Mouse (Mus musculus) heart, postnatal 36 days (tissue): ENCODE measurements around the gene Sept11. TPM values are rescaled to one million over a fixed set of nuclear protein-coding genes. Genes with fewer than 3 reads are reported as not detected.

ENCODE experiments used
- DNase-seq, 2 experiments: peaks; one replicate each; pipeline ENCODE4 v3.0.0; 2021 to 2022
- intact Hi-C: fragments of 180-260 bp; cut with DNase I; formaldehyde crosslinking; loops from one replicate; pipeline ENCODE4 v1.15.1; 2025
- total RNA-seq, 2 experiments: library from RNA; stranded (reverse); gene quantifications; 2 replicates each; pipeline ENCODE4 v1.2.3; 2021

Sept11 gene
- total RNA-seq, 2 experiments from 2014 or later, result 29.9 to 32.5 TPM

GRCm38 (mm10) chr5:93093638-93094527 is 646 bp downstream of the Sept11 start:
- DNase-seq, result peak; percentile 59 to 60
- intact Hi-C loops, result loop anchor here (2.0 to 10.0 kb wide), 6 partner anchors 27 to 589 kb away; partner anchors contain the start of genes Ccng2 and Scarb2

- no peak for DNase-seq
- intact Hi-C loops, result loop anchor here (2.0 to 10.0 kb wide), 2 partner anchors 26 to 590 kb away; partner anchors contain the start of gene Scarb2
Measured at GRCm38 (mm10) chr5:93095301-93095700, 2.1 kb downstream of the Sept11 start.

GRCm38 (mm10) chr5:93097204-93097906 is 4.1 kb downstream of the Sept11 start:
- no peak for DNase-seq
- intact Hi-C loops, result loop anchor here (10.0 kb wide), 1 partner anchor 593 kb away; the partner anchor contains the start of gene Scarb2

- DNase-seq, result no peak
- intact Hi-C loops, result loop anchor here (10.0 kb wide), 1 partner anchor 593 kb away; the partner anchor contains the start of gene Scarb2
Measured at GRCm38 (mm10) chr5:93098219-93098618, 5.0 kb downstream of the Sept11 start.

GRCm38 (mm10) chr5:93098811-93099210 is 5.6 kb downstream of the Sept11 start:
- no peak for DNase-seq
- intact Hi-C loops, result loop anchor here (10.0 kb wide), 1 partner anchor 594 kb away; the partner anchor contains the start of gene Scarb2

- intact Hi-C loops, result loop anchor here (5.0 kb wide), 1 partner anchor 104 kb away; no protein-coding TSS in a partner anchor
- DNase-seq, result no peak
Measured at GRCm38 (mm10) chr5:93100906-93101305, 7.7 kb downstream of the Sept11 start.

- peak; percentile 28 to 50 for DNase-seq
- intact Hi-C loops, result loop anchor here (5.0 kb wide), 1 partner anchor 104 kb away; no protein-coding TSS in a partner anchor
Measured at GRCm38 (mm10) chr5:93101371-93101791, 8.1 kb downstream of the Sept11 start.

- intact Hi-C loops, result loop anchor here (5.0 kb wide), 1 partner anchor 106 kb away; no protein-coding TSS in a partner anchor
- no peak for DNase-seq
Measured at GRCm38 (mm10) chr5:93103603-93104002, 10.4 kb downstream of the Sept11 start.

GRCm38 (mm10) chr5:93104987-93105823 is 12.0 kb downstream of the Sept11 start:
- no peak for DNase-seq
- intact Hi-C loops, result loop anchor here (5.0 kb wide), 1 partner anchor 108 kb away; no protein-coding TSS in a partner anchor

- intact Hi-C loops, result no loop called here
Measured at GRCm38 (mm10) chr5:93106048-93106447, 12.8 kb downstream of the Sept11 start.

GRCm38 (mm10) chr5:93108703-93109102 is 15.5 kb downstream of the Sept11 start:
- intact Hi-C loops, result no loop called here
- DNase-seq, result no peak

More at GRCm38 (mm10) chr5:93106048-93106447, 12.8 kb downstream of the Sept11 start:
- no peak for DNase-seq

GRCm38 (mm10) chr5:93109555-93109954 is 16.3 kb downstream of the Sept11 start:
- no peak for DNase-seq
- intact Hi-C loops, result no loop called here

GRCm38 (mm10) chr5:93112290-93112689 is 19.1 kb downstream of the Sept11 start:
- intact Hi-C loops, result no loop called here
- no peak for DNase-seq

GRCm38 (mm10) chr5:93113517-93113916 is 20.3 kb downstream of the Sept11 start:
- intact Hi-C loops, result no loop called here

GRCm38 (mm10) chr5:93114515-93114914 is 21.3 kb downstream of the Sept11 start:
- no peak for DNase-seq
- intact Hi-C loops, result no loop called here

More at GRCm38 (mm10) chr5:93113517-93113916, 20.3 kb downstream of the Sept11 start:
- DNase-seq, result no peak

- intact Hi-C loops, result no loop called here
- DNase-seq, result no peak
Measured at GRCm38 (mm10) chr5:93115059-93115458, 21.8 kb downstream of the Sept11 start.

GRCm38 (mm10) chr5:93115854-93116253 is 22.6 kb downstream of the Sept11 start:
- DNase-seq, result no peak
- intact Hi-C loops, result no loop called here

GRCm38 (mm10) chr5:93117648-93118047 is 24.4 kb downstream of the Sept11 start:
- intact Hi-C loops, result no loop called here
- DNase-seq, result no peak

GRCm38 (mm10) chr5:93121660-93122059 is 28.4 kb downstream of the Sept11 start:
- intact Hi-C loops, result loop anchor here (2.0 kb wide), 1 partner anchor 27 kb away; no protein-coding TSS in a partner anchor
- DNase-seq, result no peak
